11 mouse cellular contexts compared by ENCODE assay signal in genomic region chr5:92368392-92368791, GRCm38 (mm10). TPM values are rescaled to one million over a fixed set of nuclear protein-coding genes. Genes with fewer than 3 reads are reported as not detected.
DNase-seq lines count a peak whose midpoint lies in the region; ATAC-seq and TF ChIP-seq lines count a peak whose summit lies in the region.
"Had no signal": no experiment of that assay in that cellular context is flagged by ENCODE, and none has a peak within 500 bp of the region (broad histone marks: within the 10 kb centered on the region; RNA-seq: fewer than 3 reads in every experiment).

No protein-coding gene starts in this region.

- peaks cover 8% of the 10 kb centered on the region for H3K27me3 ChIP-seq in heart, embryonic 13.5 days (replicated peaks)
- H3K27me3 ChIP-seq in C2C12 (ENCODE audit: control insufficient read depth, insufficient read depth, insufficient read length) = no peaks in the 10 kb centered on the region
- H3K27me3 ChIP-seq in intestine, postnatal 0 days (replicated peaks; ENCODE audit: control insufficient read depth, insufficient read depth, low read length) = no peaks in the 10 kb centered on the region
- H3K27me3 ChIP-seq: forebrain, embryonic 12.5 days; midbrain, embryonic 12.5 days had no signal

- no peaks in the 10 kb centered on the region for H3K79me3 ChIP-seq in C2C12 (ENCODE audit: low read depth)

- H3K9me3 ChIP-seq in heart, embryonic 13.5 days = no peaks in the 10 kb centered on the region
- H3K9me3 ChIP-seq in intestine, postnatal 0 days (ENCODE audit: control insufficient read depth) = no peaks in the 10 kb centered on the region
- H3K9me3 ChIP-seq: forebrain, embryonic 12.5 days; midbrain, embryonic 12.5 days had no signal

- ATAC-seq in heart, embryonic 13.5 days (ENCODE audit: extremely low read depth, insufficient number of reproducible peaks, low FRiP score, low TSS enrichment) = no peak
- no peak for ATAC-seq in intestine, postnatal 0 days

- WGBS in heart, embryonic 13.5 days = 58% methylated on average over 10 of the region's 10 CpGs
- 59% methylated on average over 10 of the region's 10 CpGs for WGBS in intestine, postnatal 0 days

- no peak for TF ChIP-seq POLR2A in bone marrow macrophage, adult 2 months (IDR thresholded peaks at IDR 0.05; ENCODE audit: borderline replicate concordance, low read depth, low read length)

- H3K4me2 ChIP-seq in heart, embryonic 13.5 days = no peak overlapping the region
- no peak overlapping the region for H3K4me2 ChIP-seq in intestine, postnatal 0 days (replicated peaks; ENCODE audit: low read depth)
- H3K4me2 ChIP-seq: forebrain, embryonic 12.5 days; midbrain, embryonic 12.5 days had no signal

- H3ac ChIP-seq in C2C12 (ENCODE audit: control insufficient read depth, insufficient read length, low read depth) = no peak overlapping the region

- H3K79me2 ChIP-seq in C2C12 (ENCODE audit: control insufficient read depth, insufficient read depth) = no peaks in the 10 kb centered on the region

- DNase-seq in heart, adult 8-10 months (ENCODE audit: low spot score) = no peak
- peak; percentile 64 for DNase-seq in fibroblast of lung, adult 2 months (ENCODE audit: low read depth)
- DNase-seq in urinary bladder, postnatal 25 days (ENCODE audit: low spot score) = no peak
- DNase-seq in layer of hippocampus, postnatal 25 days (ENCODE audit: extremely low spot score in 1 of 2, low spot score in 1 of 2) = no peak

- peaks cover 16% of the 10 kb centered on the region for H3K4me1 ChIP-seq in heart, embryonic 13.5 days
- peaks cover 43% of the 10 kb centered on the region for H3K4me1 ChIP-seq in bone marrow macrophage, adult 2 months (ENCODE audit: control insufficient read depth, insufficient read depth, low read length)
- no peaks in the 10 kb centered on the region; the same call in 1 of the 2 replicates for H3K4me1 ChIP-seq in intestine, postnatal 0 days (replicated peaks; ENCODE audit: control insufficient read depth, insufficient read depth, low read length)

- 0 out of 2 replicates have a peak overlapping the region, but pooled peaks have one; percentile 3 for H3K9ac ChIP-seq in heart, embryonic 13.5 days
- H3K9ac ChIP-seq in intestine, postnatal 0 days (ENCODE audit: low read depth, low read length) = no peak overlapping the region
- H3K9ac ChIP-seq: forebrain, embryonic 12.5 days; midbrain, embryonic 12.5 days had no signal

- TF ChIP-seq CTCF in C2C12 (IDR thresholded peaks at IDR 0.05; ENCODE audit: control insufficient read depth, insufficient read depth, insufficient read length) = no peak
- no peak for TF ChIP-seq CTCF in bone marrow macrophage, adult 2 months (IDR thresholded peaks at IDR 0.05; ENCODE audit: low read depth, low read length)
- TF ChIP-seq CTCF in intestine, postnatal 0 days (IDR thresholded peaks at IDR 0.05; ENCODE audit: low read depth) = no peak

- H3K27ac ChIP-seq in heart, embryonic 13.5 days (replicated peaks) = 0 out of 2 replicates have a peak overlapping the region, but pooled peaks have one; percentile 25
- 0 out of 2 replicates have a peak overlapping the region, but pooled peaks have one; percentile 0 for H3K27ac ChIP-seq in bone marrow macrophage, adult 2 months (ENCODE audit: insufficient read depth, low read depth, low read length)
- no peak overlapping the region for H3K27ac ChIP-seq in intestine, postnatal 0 days (ENCODE audit: low read depth, low read length)
- H3K27ac ChIP-seq: forebrain, embryonic 12.5 days; midbrain, embryonic 12.5 days had no signal

- no peak overlapping the region for H3K4me3 ChIP-seq in heart, embryonic 13.5 days
- no peak overlapping the region for H3K4me3 ChIP-seq in C2C12 (ENCODE audit: insufficient read depth, poor library complexity, severe bottlenecking)
- H3K4me3 ChIP-seq in bone marrow macrophage, adult 2 months (ENCODE audit: insufficient read depth, low read length) = peak overlapping the region; percentile 13
- no peak overlapping the region for H3K4me3 ChIP-seq in intestine, postnatal 0 days (ENCODE audit: low read depth, low read length)
- H3K4me3 ChIP-seq: forebrain, embryonic 12.5 days; midbrain, embryonic 12.5 days had no signal

- H3K36me3 ChIP-seq in heart, embryonic 13.5 days = no peaks in the 10 kb centered on the region
- no peaks in the 10 kb centered on the region for H3K36me3 ChIP-seq in C2C12 (ENCODE audit: control insufficient read depth, insufficient read depth)
- H3K36me3 ChIP-seq in intestine, postnatal 0 days (ENCODE audit: control insufficient read depth, insufficient read depth) = no peaks in the 10 kb centered on the region
- H3K36me3 ChIP-seq: forebrain, embryonic 12.5 days; midbrain, embryonic 12.5 days had no signal

TF ChIP-seq in C2C12, 6 proteins besides CTCF, POLR2A, EP300 and RAD21:
- TF ChIP-seq USF1 (IDR thresholded peaks at IDR 0.05; ENCODE audit: low read depth) = no peak
- peak; percentile 35 for TF ChIP-seq MAX (IDR thresholded peaks at IDR 0.05)
- peak; percentile 89 for TF ChIP-seq CEBPB (IDR thresholded peaks at IDR 0.05; ENCODE audit: low read depth)
- no peak for TF ChIP-seq MYOG (IDR thresholded peaks at IDR 0.05; ENCODE audit: control insufficient read depth, extremely low read depth, insufficient read length)
- TF ChIP-seq MYOD1 (IDR thresholded peaks at IDR 0.05; ENCODE audit: control insufficient read depth, insufficient read length, low read depth) = peak; percentile 43
- peak; percentile 61 for TF ChIP-seq FOSL1 (IDR thresholded peaks at IDR 0.05; ENCODE audit: insufficient read depth, low read length, poor library complexity, severe bottlenecking)

RNA-seq across cellular contexts. Expression of gene Cxcl10, which starts 19.7 kb away (rescaled TPM):
- 1.6 and 2.0 TPM in 2 replicates for polyA plus RNA-seq in heart, embryonic 13.5 days (2015; fragmentation: Nextera tagmentation; extraction: Ambion mirVana)
- total RNA-seq in heart, adult 8-10 months (2022) = not detected
- polyA plus RNA-seq in C2C12 (2012; fragmentation: generic; extraction: Trizol) = 0.18 TPM
- polyA plus RNA-seq in bone marrow macrophage, adult 2 months (2012; ENCODE audit: insufficient read depth, insufficient read length, missing spikeins) = 30.4 and 32.0 TPM in 2 replicates
- total RNA-seq in layer of hippocampus, postnatal 25 days (2021) = not detected
- 2.0 and 2.2 TPM in 2 replicates for polyA plus RNA-seq in intestine, postnatal 0 days (2015; fragmentation: Nextera tagmentation; extraction: Ambion mirVana)
- total RNA-seq: MEL had no signal
- polyA plus RNA-seq: midbrain, embryonic 12.5 days had no signal

RNA-seq across cellular contexts. Expression of gene Art3, which starts 36.8 kb away (rescaled TPM):
- polyA plus RNA-seq in heart, embryonic 13.5 days (2015; fragmentation: Nextera tagmentation; extraction: Ambion mirVana) = 35.4 and 36.2 TPM in 2 replicates
- 100 to 1,000 TPM; 573 to 758 (median 670) TPM for total RNA-seq in heart, adult 8-10 months (2022)
- 0.39 TPM for polyA plus RNA-seq in C2C12 (2012; fragmentation: generic; extraction: Trizol)
- not detected in 2 replicates for polyA plus RNA-seq in bone marrow macrophage, adult 2 months (2012; ENCODE audit: insufficient read depth, insufficient read length, missing spikeins)
- 1 to 10 TPM; 5.0 to 5.5 TPM for total RNA-seq in layer of hippocampus, postnatal 25 days (2021)
- 12.7 and 13.5 TPM in 2 replicates for polyA plus RNA-seq in intestine, postnatal 0 days (2015; fragmentation: Nextera tagmentation; extraction: Ambion mirVana)
- total RNA-seq: MEL had no signal

RNA-seq across cellular contexts. Expression of gene Cxcl9, which starts 40.5 kb away (rescaled TPM):
- 0.05 TPM in 1 of 2 replicates, not detected in the other for polyA plus RNA-seq in heart, embryonic 13.5 days (2015; fragmentation: Nextera tagmentation; extraction: Ambion mirVana)
- 1 to 10 TPM in 3 of 4 experiments, under 1 TPM in 1; 0.79 to 1.8 (median 1.2) TPM for total RNA-seq in heart, adult 8-10 months (2022)
- not detected for polyA plus RNA-seq in C2C12 (2012; fragmentation: generic; extraction: Trizol)
- 0.38 and 0.55 TPM in 2 replicates for polyA plus RNA-seq in bone marrow macrophage, adult 2 months (2012; ENCODE audit: insufficient read depth, insufficient read length, missing spikeins)
- total RNA-seq in layer of hippocampus, postnatal 25 days (2021) = not detected
- 0.05 and 0.18 TPM in 2 replicates for polyA plus RNA-seq in intestine, postnatal 0 days (2015; fragmentation: Nextera tagmentation; extraction: Ambion mirVana)
- total RNA-seq: MEL had no signal
- polyA plus RNA-seq: forebrain, embryonic 12.5 days; midbrain, embryonic 12.5 days had no signal

RNA-seq across cellular contexts. Expression of gene Sdad1, which starts 58.1 kb away (rescaled TPM):
- 20.9 and 23.5 TPM in 2 replicates for polyA plus RNA-seq in heart, embryonic 13.5 days (2015; fragmentation: Nextera tagmentation; extraction: Ambion mirVana)
- 10 to 100 TPM; 10.8 to 12.5 (median 11.4) TPM for total RNA-seq in heart, adult 8-10 months (2022)
- polyA plus RNA-seq in C2C12 (2012; fragmentation: generic; extraction: Trizol) = 8.0 TPM
- 10.2 and 11.1 TPM in 2 replicates for polyA plus RNA-seq in bone marrow macrophage, adult 2 months (2012; ENCODE audit: insufficient read depth, insufficient read length, missing spikeins)
- total RNA-seq in layer of hippocampus, postnatal 25 days (2021) = 10 to 100 TPM; 20.1 to 25.5 TPM
- 15.8 and 17.3 TPM in 2 replicates for polyA plus RNA-seq in intestine, postnatal 0 days (2015; fragmentation: Nextera tagmentation; extraction: Ambion mirVana)
